Mouse (Mus musculus): ENCODE data around the gene Cwc27. TPM values are rescaled to one million over a fixed set of nuclear protein-coding genes. Genes with fewer than 3 reads are reported as not detected.

The Cwc27 gene
- total RNA-seq, 2 experiments from 2014 or later, result 28.0 to 49.0 TPM

GRCm38 (mm10) chr13:104789663-104790062, 27.3 kb downstream of the Cwc27 start:
- peak; percentile 81 for ATAC-seq (replicated peaks; ENCODE audit: low FRiP score, low TSS enrichment, poor library complexity, severe bottlenecking)

- ATAC-seq (replicated peaks; ENCODE audit: low FRiP score, low TSS enrichment, poor library complexity, severe bottlenecking), result no peak
Measured at GRCm38 (mm10) chr13:104787260-104787659, 29.7 kb downstream of the Cwc27 start.

GRCm38 (mm10) chr13:104779104-104779670, 37.8 kb downstream of the Cwc27 start:
- ATAC-seq (replicated peaks; ENCODE audit: low FRiP score, low TSS enrichment, poor library complexity, severe bottlenecking), result no peak; the same call in 1 of the 2 replicates

GRCm38 (mm10) chr13:104763193-104763592, 53.7 kb downstream of the Cwc27 start:
- ATAC-seq (replicated peaks; ENCODE audit: low FRiP score, low TSS enrichment, poor library complexity, severe bottlenecking), result no peak

- no peak for ATAC-seq (replicated peaks; ENCODE audit: low FRiP score, low TSS enrichment, poor library complexity, severe bottlenecking)
Measured at GRCm38 (mm10) chr13:104762401-104762800, 54.5 kb downstream of the Cwc27 start.

GRCm38 (mm10) chr13:104759381-104759780, 57.6 kb downstream of the Cwc27 start:
- no peak for ATAC-seq (replicated peaks; ENCODE audit: low FRiP score, low TSS enrichment, poor library complexity, severe bottlenecking)

- ATAC-seq (replicated peaks; ENCODE audit: low FRiP score, low TSS enrichment, poor library complexity, severe bottlenecking), result no peak
Measured at GRCm38 (mm10) chr13:104747032-104747431, 69.9 kb downstream of the Cwc27 start.

GRCm38 (mm10) chr13:104742866-104743265, 74.1 kb downstream of the Cwc27 start:
- no peak for ATAC-seq (replicated peaks; ENCODE audit: low FRiP score, low TSS enrichment, poor library complexity, severe bottlenecking)

GRCm38 (mm10) chr13:104729261-104730046, 87.5 kb downstream of the Cwc27 start:
- ATAC-seq (replicated peaks; ENCODE audit: low FRiP score, low TSS enrichment, poor library complexity, severe bottlenecking), result no peak

GRCm38 (mm10) chr13:104727681-104728080, 89.3 kb downstream of the Cwc27 start:
- ATAC-seq (replicated peaks; ENCODE audit: low FRiP score, low TSS enrichment, poor library complexity, severe bottlenecking), result no peak

GRCm38 (mm10) chr13:104720133-104720532, 96.8 kb downstream of the Cwc27 start:
- ATAC-seq (replicated peaks; ENCODE audit: low FRiP score, low TSS enrichment, poor library complexity, severe bottlenecking), result no peak

GRCm38 (mm10) chr13:104694612-104695355, 122.2 kb downstream of the Cwc27 start:
- ATAC-seq (replicated peaks; ENCODE audit: low FRiP score, low TSS enrichment, poor library complexity, severe bottlenecking), result peak; percentile 82

- no peak for ATAC-seq (replicated peaks; ENCODE audit: low FRiP score, low TSS enrichment, poor library complexity, severe bottlenecking)
Measured at GRCm38 (mm10) chr13:104692710-104693109, 124.2 kb downstream of the Cwc27 start.

- ATAC-seq (replicated peaks; ENCODE audit: low FRiP score, low TSS enrichment, poor library complexity, severe bottlenecking), result peak; percentile 79
Measured at GRCm38 (mm10) chr13:104685537-104685936, 131.4 kb downstream of the Cwc27 start.

GRCm38 (mm10) chr13:104684361-104685011, 132.5 kb downstream of the Cwc27 start:
- no peak for ATAC-seq (replicated peaks; ENCODE audit: low FRiP score, low TSS enrichment, poor library complexity, severe bottlenecking)

- ATAC-seq (replicated peaks; ENCODE audit: low FRiP score, low TSS enrichment, poor library complexity, severe bottlenecking), result no peak
Measured at GRCm38 (mm10) chr13:104681212-104681611, 135.7 kb downstream of the Cwc27 start.

- no peak for ATAC-seq (replicated peaks; ENCODE audit: low FRiP score, low TSS enrichment, poor library complexity, severe bottlenecking)
Measured at GRCm38 (mm10) chr13:104661188-104661587, 155.8 kb downstream of the Cwc27 start.

GRCm38 (mm10) chr13:104660042-104660680, 156.8 kb downstream of the Cwc27 start:
- no peak for ATAC-seq (replicated peaks; ENCODE audit: low FRiP score, low TSS enrichment, poor library complexity, severe bottlenecking)

GRCm38 (mm10) chr13:104656666-104657272, 160.2 kb downstream of the Cwc27 start:
- ATAC-seq (replicated peaks; ENCODE audit: low FRiP score, low TSS enrichment, poor library complexity, severe bottlenecking), result no peak
